Mouse (Mus musculus): ENCODE data around the gene Gm45233.
"Not testable (repeated sequence)": the region's sequence is repeated elsewhere in the genome, so short reads cannot be mapped to it uniquely, and the experiment has no call there.

Gm45233 gene

DNA sequence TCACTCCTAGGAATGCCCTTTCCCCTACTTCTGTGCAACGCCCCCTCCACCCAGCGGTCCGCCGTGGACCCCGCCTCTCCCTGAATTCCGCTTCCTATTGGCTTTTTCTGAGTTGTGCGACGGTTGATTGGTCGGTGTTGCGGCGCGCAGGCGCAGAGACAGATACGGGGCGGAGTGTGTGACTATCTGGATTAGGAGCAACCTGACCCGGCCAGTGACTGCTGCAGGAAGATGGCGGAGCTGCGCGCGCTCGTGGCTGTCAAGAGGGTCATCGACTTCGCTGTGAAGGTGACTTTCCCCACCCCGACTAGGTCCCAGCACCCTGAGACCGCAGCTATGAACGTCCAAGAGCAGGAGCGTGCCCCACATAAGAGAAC is at the start of gene Gm45233, which contains the start of gene Etfb:
Gene Gm45233 (plus strand): TSS at position 212 of the 377 bp plus-strand sequence.
Gene Etfb (plus strand): TSS at position 167 of the 377 bp plus-strand sequence.
- DNase-seq: peak; percentile 98

DNA sequence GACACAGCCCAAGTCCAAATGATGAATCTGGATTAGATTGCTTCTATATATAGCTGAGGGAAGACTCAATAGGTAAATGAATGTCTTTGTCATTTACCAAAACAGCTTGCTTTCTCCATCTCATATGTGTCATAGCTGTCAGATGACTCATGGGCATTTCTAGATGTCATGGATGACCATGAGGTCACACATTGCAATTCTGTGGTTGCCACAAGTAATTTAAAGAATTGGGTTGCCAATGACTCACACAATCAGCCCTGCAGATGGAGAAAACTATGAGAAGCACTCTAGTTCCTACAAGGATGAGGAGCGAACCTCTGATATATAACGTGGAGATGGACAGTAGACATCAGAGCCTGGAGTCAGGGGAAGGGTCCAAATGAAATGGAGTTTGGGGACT is 44.4 kb upstream of the Gm45233 start:
- no peak for DNase-seq

DNA sequence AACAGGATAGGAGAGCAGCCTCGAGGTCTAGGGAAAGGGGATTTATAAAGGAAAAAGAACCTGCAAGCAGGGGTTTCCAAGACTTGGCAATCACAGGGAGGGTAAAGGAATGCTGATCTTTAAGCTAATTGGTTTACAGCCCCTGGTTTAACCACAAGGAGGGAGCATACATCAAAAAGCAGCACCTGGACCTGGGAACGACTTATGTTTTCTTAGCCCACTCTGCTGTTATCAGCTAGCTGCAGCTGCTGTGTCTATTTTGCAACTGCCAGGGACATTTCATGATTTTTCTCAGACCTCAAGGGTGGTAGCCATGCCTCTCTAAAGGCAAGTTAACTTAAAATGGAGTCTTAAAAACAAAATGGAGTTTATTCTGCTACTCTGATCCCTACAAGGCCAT is 41.2 kb upstream of the Gm45233 start:
- no peak for DNase-seq

DNA sequence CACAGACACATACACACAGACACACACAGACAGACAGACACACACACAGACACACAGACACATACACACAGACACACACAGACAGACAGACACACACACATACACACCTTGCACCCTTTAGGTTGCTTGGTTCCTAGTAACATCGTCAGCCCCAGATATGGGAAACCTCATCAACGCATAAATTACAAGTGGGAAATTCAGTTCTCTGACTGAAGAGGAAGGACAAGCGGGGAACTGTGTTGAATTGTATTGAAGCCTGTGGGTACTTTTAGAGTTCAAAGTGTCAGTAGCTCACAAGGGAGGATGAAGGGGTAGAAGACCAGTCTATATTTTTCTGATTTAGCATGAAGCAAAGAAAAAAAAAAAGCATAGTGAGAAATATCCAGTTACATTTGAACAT is 36.4 kb upstream of the Gm45233 start:
- no peak for DNase-seq

DNA sequence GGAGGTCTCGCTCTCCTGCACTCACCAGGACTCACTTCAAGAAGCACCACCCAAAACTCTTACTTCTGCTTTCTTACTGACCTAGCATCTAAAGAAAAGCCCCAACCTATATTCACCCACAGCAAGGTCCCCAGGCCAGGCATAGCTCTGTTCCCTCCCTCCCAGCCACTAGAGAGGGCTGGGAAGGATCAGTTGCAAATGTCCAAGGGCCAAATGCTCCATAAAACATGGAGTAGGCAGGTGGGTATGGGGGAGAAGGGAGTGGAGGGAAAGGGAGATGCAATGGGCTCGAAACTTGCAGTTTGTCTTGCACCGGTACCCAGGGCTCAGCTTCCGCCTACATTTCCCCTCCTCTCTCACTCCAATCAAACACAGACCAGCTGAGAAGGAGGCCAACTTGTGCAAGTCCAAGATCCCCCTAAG is 35.8 kb upstream of the Gm45233 start, which contains the start of gene Siglecg:
Gene Siglecg (plus strand): TSS at position 74 of the 423 bp plus-strand sequence.
- DNase-seq: no peak

DNA sequence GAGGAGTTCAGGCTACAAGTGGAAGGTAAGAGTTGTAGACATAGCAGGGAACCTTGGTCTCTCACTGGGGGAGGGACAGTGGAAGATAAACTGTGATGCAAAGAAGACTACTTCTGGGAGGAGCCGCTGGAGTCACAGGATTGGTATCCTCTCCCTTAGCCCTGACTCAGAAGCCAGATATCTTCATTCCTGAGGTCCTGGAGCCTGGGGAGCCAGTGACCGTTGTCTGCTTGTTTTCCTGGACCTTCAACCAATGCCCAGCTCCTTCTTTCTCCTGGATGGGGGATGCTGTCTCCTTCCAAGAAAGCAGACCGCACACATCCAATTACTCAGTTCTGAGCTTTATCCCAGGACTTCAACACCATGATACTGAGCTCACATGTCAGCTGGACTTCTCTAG is 34.8 kb upstream of the Gm45233 start:
- no peak for DNase-seq

DNA sequence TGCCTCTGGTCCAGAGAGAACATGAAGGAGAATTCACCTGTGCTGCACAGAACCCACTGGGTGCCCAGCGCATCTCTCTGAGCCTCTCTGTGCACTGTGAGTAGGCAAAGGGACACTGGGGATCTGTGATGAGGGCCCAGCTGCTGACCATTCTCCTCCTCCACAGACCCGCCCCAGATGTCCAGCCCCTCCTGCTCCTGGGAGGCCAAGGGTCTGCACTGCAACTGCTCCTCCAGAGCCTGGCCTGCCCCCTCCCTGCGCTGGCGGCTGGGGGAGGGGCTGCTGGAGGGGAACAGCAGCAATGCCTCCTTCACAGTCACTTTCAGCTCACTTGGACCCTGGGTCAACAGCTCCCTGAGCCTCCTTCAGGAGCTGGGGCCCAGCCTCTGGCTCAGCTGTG is 32.2 kb upstream of the Gm45233 start:
- DNase-seq: not testable (repeated sequence)

DNA sequence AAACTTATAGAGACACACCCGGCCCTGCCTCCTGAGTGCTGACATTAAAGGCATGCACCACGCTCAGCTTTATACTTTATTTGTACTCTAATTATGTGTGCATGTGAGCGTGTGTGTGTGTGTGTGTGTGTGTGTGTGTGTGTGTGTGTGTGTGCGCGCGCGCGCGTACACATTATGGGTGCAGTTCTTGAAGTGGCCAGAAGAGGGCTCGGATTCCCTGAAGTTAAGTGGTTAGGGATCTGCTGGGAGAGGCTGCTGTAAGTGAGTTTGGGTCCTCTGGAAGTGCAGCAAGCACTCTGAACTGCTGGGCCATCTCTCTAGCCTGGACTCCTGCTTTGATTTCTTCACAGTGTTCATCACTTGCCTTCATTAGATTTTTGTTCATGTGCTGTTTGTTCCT is 26.6 kb upstream of the Gm45233 start:
- DNase-seq: no peak

DNA sequence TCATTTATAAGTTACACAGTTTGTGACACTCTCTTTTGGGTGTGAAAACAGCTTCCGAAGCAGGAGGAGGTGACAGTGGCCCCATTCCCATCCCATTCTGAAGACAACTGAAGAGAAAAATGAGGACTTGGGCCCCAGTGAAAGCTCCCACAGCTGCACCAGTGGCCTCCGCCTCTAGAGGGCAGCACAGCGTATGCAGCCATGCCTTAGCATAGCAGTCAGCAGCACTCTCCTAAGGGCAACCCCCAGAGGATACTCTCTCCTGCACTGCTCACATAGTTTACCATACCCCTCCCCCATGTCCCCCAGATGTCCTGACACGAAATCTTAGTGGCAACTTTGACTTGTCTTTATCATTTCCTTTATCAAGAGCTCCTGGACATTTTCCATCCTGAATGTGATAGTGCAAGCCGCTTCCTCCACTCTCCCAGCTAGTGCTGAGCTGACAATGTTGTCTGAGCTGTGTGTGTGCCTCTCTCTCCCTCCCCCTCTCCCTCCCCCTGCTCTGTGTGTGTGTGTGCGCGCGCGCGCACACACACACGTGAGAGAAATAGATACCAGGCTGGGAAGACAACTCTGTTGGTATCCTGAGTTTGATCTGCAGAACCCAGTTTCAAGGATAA is 20.8 kb upstream of the Gm45233 start:
- peak; percentile 89 for DNase-seq

DNA sequence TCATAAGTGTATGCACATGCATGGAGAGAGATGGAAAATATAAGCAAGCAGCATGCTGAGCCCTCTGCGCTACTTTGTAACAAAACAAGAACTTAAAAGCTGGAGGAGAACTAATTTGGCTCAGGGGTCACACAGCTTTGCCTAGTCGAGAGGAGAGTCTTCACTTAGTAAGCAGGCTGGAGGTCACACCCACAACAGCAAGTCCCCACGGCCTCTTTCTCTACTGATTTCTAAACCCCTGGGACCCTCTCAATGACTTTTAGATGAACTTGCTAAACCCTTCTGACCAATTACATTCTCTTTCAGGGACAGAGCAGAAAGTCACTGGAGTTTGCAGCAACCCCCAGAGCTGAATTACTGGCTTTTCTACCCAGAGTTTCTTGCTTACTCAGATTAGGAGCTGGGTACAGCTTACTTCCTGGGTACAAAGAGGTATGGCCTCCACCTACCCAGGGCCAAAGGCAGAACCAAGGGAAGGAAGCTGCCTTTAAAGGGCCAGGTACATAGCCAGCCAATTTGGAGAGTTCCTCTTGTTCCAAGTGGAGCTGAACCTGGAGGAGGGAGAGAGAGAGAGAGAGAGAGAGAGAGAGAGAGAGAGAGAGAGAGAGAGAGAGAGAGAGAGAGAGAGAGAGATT is 19.8 kb upstream of the Gm45233 start:
- no peak for DNase-seq

DNA sequence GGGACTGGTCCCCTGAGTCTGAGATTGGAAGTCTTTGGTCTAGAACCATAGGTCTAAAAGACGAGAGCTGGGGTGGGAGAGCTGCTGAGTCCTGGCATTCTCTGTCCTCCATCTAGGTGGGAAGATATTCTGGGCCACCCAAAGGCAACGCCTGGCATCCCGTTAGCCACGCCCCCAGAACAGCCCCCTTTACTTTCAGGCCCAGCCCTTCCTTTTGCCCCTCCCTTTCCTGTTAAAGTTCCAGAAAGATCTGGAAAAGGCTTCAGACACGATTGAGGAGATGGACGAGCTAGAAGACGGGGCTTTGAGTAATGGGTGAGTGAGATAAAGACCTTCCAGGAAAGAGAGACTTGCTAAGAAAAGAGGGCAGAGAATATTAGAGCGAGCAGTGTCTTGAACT is 16.5 kb upstream of the Gm45233 start, which contains the start of gene Lim2:
Gene Lim2 (plus strand): TSS at position 265 of the 400 bp plus-strand sequence.
- no peak for DNase-seq

DNA sequence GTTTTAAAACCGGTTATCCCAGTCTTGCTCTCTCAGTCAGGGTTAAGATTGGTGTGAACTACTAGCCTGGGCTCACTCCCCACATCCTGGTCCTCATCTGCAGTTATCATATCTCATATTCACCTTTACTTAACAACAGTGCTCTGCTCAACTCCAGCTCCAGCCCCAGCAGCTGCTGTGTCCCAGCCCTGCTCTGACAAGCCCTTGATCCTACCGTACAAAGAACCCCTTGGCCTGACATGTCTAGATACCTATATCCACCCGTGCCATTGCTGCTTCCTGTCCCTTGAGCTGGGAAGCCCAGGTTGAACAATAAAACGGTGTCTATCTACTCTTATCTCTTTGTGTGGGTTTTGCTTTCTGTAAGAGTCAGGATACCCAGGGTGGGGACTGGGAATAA is 14.4 kb upstream of the Gm45233 start:
- no peak for DNase-seq

DNA sequence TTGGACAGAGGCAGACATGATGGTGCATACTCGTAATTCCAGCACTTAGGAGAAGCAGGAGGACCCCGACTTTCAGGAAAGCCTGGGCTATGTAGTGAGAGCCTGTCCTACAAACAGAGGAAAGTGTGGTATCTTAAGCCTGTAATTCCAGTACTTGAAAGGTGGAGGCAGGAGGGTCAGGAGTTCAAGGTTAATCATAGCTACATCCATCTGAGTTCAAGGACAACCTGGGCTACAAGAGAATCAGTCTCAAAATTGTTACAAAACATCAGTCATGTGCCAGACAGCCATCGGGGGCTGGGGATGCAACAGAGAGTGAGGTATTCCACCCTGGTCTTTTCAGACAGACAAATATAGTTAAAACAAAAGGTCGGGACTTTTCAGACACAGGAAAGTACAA is 11.0 kb upstream of the Gm45233 start:
- DNase-seq: no peak

DNA sequence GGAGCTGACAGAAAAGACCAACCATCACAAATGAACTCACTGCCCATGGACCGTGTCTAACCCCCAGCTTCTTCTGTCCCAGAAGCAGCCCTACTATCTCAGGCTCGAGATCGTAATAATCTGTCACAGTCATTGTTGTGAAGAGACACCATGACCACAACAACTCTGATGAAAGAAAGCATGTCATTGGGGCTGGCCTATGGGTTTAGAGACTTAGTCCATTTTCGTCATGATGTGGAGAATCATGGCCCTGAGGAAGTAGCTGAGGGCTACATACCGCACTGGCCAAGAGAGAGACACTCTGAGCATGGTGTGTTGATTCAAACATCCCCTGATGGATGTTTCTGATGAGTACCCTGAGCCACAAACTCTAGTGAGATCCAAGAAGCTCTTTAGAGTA is 9.3 kb upstream of the Gm45233 start:
- no peak for DNase-seq

DNA sequence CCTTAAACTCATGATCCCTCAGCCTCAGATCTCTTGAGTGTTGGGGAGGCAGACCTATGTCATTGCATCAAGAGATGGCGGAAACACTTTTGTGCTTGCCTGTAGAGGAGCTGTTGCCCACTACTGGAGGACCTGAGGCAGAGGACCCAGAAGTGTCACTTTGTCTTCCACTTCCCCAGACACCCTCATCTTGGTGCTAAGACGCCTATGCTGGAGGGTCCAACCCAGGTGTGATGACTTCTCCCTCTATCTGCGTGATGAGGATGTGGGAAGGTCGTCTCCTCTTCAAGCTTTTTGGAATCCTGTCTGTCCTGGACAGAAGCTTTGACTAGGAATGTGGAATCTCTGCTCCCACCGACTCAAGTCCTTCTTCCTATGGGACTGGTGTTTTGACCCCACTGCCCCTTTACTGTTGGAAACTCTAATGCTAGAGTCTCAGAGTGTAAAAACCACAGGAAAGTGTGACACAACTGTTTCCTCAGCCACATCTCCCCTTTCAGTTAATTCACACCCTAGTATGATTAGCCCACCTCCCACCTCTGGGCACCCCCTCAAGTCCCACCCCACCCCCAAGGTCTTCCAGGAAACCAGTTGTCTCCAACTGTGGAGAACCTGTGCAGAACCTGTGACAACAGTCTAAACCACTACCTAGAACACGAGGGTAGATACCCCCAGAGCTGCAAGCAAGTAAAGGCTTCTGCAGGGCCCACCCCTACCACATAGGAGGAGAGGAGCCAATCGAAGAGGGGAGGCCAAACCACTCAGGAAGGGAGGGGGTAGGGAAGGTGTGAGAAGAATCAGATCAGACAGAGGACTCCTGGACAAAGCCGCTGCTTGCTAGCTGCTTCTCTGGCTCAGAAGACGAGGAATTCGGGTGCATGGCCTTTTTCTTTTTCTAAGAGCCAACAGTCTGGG is 7.3 kb upstream of the Gm45233 start, which contains the start of gene Nkg7:
Gene Nkg7 (plus strand): TSS at position 733 of the 915 bp plus-strand sequence.
- DNase-seq: no peak

DNA sequence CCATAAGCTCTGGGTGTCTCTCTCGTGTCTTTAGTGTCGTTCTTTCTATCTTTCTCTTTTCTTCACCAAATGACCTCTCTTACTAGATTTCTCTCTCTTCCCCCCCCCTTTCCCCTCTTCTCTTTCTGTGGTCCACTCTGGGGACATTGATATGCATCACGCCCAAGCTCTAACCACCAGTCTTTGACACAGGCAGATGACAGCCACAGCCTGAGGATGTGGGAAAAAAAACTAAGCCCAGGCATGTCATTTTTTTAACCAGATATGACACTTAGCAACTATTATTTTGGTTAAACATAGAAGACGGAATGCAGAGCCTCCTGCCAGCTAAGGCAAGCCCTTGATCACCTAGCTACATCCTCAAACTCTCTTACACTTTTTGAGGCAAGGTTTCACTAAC is 5.3 kb upstream of the Gm45233 start:
- DNase-seq: no peak

DNA sequence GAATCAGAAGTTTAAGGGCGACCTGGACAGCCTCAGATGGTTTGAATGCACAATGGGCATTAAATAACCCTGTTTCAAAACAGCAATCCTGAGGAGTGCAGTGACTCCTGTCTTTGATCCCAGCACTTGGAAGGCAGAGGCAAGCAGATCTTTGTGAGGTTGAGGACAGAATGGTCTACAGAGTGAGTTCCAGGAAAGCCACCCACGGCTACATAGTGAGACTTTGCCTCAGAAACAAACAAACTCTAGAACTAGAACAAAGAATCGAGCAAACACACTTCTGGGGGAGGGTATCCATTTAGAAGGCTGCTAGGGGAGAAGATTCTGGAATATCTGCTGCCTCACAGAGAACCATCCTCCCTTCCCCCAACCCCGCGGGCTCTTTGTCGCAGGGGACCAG is 3.4 kb upstream of the Gm45233 start, which contains the start of gene Cldnd2:
Gene Cldnd2 (plus strand): TSS at position 301 of the 400 bp plus-strand sequence.
- DNase-seq: no peak

DNA sequence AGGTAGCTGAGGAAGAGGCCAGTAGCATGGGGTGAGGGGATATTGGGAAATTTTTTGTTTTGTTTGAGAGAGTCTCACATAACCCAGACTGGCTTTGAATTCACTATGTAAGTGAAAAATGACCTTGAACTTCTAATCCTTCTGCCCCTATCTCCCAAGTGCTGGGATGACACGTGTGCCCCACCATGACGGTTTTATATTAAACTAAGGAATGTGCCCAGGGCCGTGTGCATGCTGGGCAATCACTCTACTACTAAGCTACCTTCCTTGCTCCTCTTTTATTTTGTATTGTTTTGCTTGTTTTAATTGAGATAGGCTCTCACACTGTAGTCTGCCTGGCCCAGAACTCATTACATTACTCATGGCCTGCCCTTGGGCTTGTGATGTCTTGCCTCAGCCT is 2.9 kb upstream of the Gm45233 start:
- DNase-seq: no peak

DNA sequence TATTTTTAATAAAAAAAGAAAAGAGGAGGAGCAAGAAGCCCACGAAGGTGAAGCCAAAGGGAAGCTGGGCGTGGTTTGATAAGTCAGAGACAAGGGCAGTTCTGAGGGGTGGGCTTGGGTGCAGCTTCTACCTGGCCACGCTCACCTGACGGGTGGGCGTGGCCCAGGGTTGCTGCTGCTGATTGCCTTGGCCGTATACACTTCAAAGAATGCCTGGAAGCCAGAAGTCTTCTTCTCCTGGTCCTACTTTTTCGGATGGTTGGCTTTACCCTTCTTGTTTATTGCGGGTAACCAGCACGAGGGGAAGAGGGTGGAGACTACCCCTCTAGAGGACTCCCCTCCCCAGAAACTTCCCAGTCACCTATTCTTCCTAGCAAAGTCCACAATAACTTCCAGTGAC is 1.2 kb upstream of the Gm45233 start:
- DNase-seq: no peak

DNA sequence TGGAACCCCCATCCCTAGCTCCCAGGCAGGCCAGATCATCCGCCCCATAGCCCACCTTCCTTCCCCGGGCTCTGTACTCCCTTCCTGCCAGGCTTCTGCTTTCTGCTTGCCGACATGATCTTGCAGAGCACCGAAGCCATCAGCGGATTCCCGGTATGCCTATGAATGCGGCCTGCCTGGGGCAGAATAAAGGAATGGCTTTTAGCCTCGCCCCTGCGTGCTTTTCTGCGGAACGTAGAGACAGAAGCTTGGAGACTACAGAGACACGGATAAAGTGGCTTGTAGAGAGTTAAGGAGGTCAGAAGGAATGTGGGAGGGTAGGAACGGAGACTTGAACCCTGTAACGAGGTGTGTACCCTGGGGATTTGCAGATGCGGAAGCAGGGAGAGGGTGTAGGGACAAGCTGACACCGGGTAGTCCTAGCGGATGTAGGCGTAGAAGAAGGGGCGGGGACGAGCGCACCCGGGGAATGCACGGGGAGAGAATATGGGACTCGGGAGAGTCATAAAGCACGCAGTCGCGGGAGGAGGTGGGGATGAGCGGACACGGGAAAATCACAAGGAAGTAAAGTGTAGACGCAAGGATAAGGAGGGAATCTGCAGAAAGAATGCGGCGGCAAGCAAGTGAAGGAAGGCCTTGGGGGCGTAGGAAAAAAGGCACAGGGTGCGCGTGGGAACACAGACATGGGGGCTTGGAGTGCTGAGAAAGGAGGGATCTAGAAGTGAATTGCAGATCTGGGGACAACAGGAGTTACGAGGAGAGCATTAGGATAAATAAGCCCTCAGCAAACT is 607 bp upstream of the Gm45233 start:
- DNase-seq: peak; percentile 93

DNA sequence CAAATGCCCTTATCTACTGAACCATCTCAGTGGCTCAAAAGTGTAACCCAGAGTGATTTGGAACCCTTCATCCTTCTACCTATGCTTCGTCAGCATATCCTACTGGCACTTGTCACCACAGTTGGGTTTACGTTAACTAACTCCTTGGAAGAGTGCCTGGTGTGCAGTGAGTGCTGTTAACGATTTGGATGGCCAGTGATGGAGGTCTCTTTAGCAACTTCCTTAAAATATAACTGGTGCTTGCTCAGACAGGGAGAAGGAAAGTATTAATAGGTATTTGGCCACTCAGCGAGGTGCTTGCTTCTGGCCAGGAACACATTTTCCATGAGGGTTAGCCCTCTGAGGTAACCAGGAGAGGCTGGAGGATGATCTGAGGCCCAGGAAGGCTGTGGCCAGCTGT is 3.9 kb downstream of the Gm45233 start:
- DNase-seq: no peak

DNA sequence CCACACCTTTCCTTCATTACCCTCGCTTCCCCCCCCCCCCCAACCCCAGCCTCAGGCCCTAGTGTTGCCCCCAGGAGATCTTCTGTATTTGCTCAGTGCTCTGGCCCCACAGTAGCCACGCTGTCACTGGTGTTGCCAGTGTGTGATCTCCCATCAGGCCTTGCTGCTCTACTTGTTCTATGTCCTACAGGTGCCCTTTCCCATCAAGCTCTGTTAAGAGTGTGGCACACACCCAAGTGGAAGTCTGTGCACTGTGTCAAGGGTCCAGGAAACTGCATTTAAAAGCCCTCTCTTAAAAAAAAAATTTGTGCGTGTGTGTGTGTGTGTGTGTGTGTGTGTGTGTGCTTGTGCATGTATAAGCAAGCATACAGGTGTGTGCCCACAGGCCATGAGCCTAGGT is 4.3 kb downstream of the Gm45233 start:
- no peak for DNase-seq

DNA sequence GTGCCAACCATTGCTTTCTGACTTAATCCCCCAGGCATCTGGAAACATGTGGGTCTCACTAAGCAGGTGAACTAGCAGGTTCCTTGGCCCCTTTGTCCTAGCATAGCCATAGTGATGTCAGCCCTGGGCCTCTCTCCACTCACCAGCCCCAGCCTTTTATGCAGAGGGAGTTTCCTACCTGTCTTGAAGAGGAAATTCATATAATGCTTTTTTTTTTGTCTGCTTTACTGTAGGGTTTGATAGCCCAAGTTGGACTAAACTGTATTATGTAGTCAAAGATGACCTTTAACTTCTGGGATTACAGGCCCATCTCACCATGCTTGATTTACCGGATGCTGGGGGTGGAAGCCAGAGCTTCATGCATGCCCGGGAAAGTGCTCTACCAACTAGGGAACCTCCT is 5.9 kb downstream of the Gm45233 start:
- DNase-seq: no peak
